Mouse (Mus musculus) lung, postnatal 0 days (tissue): ENCODE results near the gene Jade1.

ENCODE experiments used
- CTCF ChIP-seq: IDR thresholded peaks from 2 replicates; pipeline ENCODE4 v1.5.1; 2016; ENCODE audit warnings: antibody characterized with exemption, mild to moderate bottlenecking
- EP300 ChIP-seq: IDR thresholded peaks from 2 replicates; pipeline ENCODE4 v1.6.1; 2016; ENCODE audit warnings: antibody characterized with exemption, mild to moderate bottlenecking, control low read depth

- TF ChIP-seq CTCF (no peak), EP300 (peak; percentile 45; the same call in 1 of the 2 replicates)
Measured at GRCm38 (mm10) chr3:41521733-41522132, 33.8 kb upstream of the Jade1 start.
